Mouse (Mus musculus): ENCODE measurements around the gene Slc4a3.

- TF ChIP-seq GATA1 (IDR thresholded peaks at IDR 0.05; ENCODE audit: borderline replicate concordance, low read length) (no peak), FLI1 (IDR thresholded peaks at IDR 0.05; ENCODE audit: low read length) (no peak)
Measured at GRCm38 (mm10) chr1:75524679-75525078, 21.4 kb upstream of the Slc4a3 start.
